Mouse (Mus musculus) liver, adult 2 months (tissue): ENCODE measurements at regions not wholly inside any gene's neighbourhood (a gene's known extent, or its start where the extent isn't known, plus 50 kb on each side); places are given as distances from the start of the nearest gene placed in this dataset.

Experiments used
- DNase-seq: peaks from one replicate; pipeline ENCODE4 v3.0.0-alpha.2; 2011; ENCODE audit warnings: low read depth, low spot score; ENCODE audit errors: extremely low read depth
- H3K27ac ChIP-seq: fragments of 200-500 bp; replicated peaks from 2 replicates; pipeline ENCODE4 v1.5.1; 2012; ENCODE audit warnings: low read depth, mild to moderate bottlenecking, control low read depth, inconsistent platforms, low read length; ENCODE audit not compliant: insufficient read depth
- H3K27me3 ChIP-seq: fragments of 200-500 bp; 2 replicates; pipeline ENCODE4 v1.6.1; 2012; ENCODE audit warnings: mild to moderate bottlenecking, moderate library complexity, low read length, inconsistent platforms; ENCODE audit not compliant: control insufficient read depth, insufficient read depth
- H3K36me3 ChIP-seq: fragments of 200-500 bp; 2 replicates; pipeline ENCODE4 v1.6.1; 2012; ENCODE audit warnings: low read length, inconsistent platforms; ENCODE audit not compliant: control insufficient read depth, insufficient read depth
- H3K4me1 ChIP-seq: fragments of 200-500 bp; 2 replicates; pipeline ENCODE4 v1.6.1; 2011; ENCODE audit warnings: low read length; ENCODE audit not compliant: control insufficient read depth, insufficient read depth
- H3K4me3 ChIP-seq: fragments of 200-500 bp; 2 replicates; pipeline ENCODE4 v1.5.1; 2011; ENCODE audit warnings: low read depth, mild to moderate bottlenecking, control low read depth, low read length, moderate library complexity; ENCODE audit not compliant: insufficient read depth
- H3K79me2 ChIP-seq: fragments of 200-500 bp; 2 replicates; pipeline ENCODE4 v1.6.1; 2012; ENCODE audit warnings: inconsistent platforms, mild to moderate bottlenecking, low read length, moderate library complexity; ENCODE audit not compliant: control insufficient read depth, insufficient read depth
- H3K9ac ChIP-seq: fragments of 200-500 bp; 2 replicates; pipeline ENCODE4 v1.6.1; 2012; ENCODE audit warnings: low read depth, mild to moderate bottlenecking, control low read depth, inconsistent platforms, low read length
- CTCF ChIP-seq: fragments of 200-500 bp; IDR thresholded peaks from 2 replicates; pipeline ENCODE4 v1.5.1; 2011; ENCODE audit warnings: low read depth, low read length, control low read depth
- POLR2A ChIP-seq: fragments of 200-500 bp; IDR thresholded peaks from 2 replicates; pipeline ENCODE4 v1.6.1; 2011; ENCODE audit warnings: low read length, control low read depth; ENCODE audit not compliant: insufficient read depth; ENCODE audit errors: extremely low read depth
- WGBS: fragments of 180-500 bp; shearing (Covaris S2); methylation state at CpG from one replicate; pipeline ENCODE4 v1.1.7; 2018; 5-methylcytosine and 5-hydroxymethylcytosine counted together

GRCm38 (mm10) chr3:133754006-133754910, 209.3 kb upstream of the Tet2 start:
- 78% methylated on average over 14 of the region's 14 CpGs for WGBS
- Histone ChIP-seq H3K27ac (no peak overlapping the region), H3K4me1 (peaks cover 8% of the 10 kb centered on the region), H3K79me2 (no peaks in the 10 kb centered on the region), H3K27me3 (no peaks in the 10 kb centered on the region), H3K4me3 (no peak overlapping the region), H3K9ac (no peak overlapping the region), H3K36me3 (no peaks in the 10 kb centered on the region)
- no peak for DNase-seq
- no peak for TF ChIP-seq CTCF
- no peak for TF ChIP-seq POLR2A

- no peak overlapping the region for H3K9ac ChIP-seq
- H3K36me3 ChIP-seq, result no peaks in the 10 kb centered on the region
- peaks cover 9% of the 10 kb centered on the region for H3K4me1 ChIP-seq
- 42% methylated on average over 3 of the region's 3 CpGs for WGBS
- no peak overlapping the region for H3K27ac ChIP-seq
- no peak overlapping the region for H3K4me3 ChIP-seq
- no peaks in the 10 kb centered on the region for H3K79me2 ChIP-seq
- no peaks in the 10 kb centered on the region for H3K27me3 ChIP-seq
- no peak for DNase-seq
- TF ChIP-seq CTCF, result no peak
- no peak for TF ChIP-seq POLR2A
Measured at GRCm38 (mm10) chr3:133754911-133755259, 209.9 kb upstream of the Tet2 start.

GRCm38 (mm10) chr3:133757756-133758420, 212.9 kb upstream of the Tet2 start:
- H3K4me1 ChIP-seq, result peaks cover 5% of the 10 kb centered on the region
- no peaks in the 10 kb centered on the region for H3K27me3 ChIP-seq
- H3K9ac ChIP-seq, result no peak overlapping the region
- DNase-seq, result no peak
- WGBS, result 64% methylated on average over 12 of the region's 12 CpGs
- H3K4me3 ChIP-seq, result no peak overlapping the region
- no peaks in the 10 kb centered on the region for H3K79me2 ChIP-seq
- no peak overlapping the region for H3K27ac ChIP-seq
- TF ChIP-seq CTCF, result no peak
- no peak for TF ChIP-seq POLR2A
- no peaks in the 10 kb centered on the region for H3K36me3 ChIP-seq

- TF ChIP-seq CTCF, result no peak
- TF ChIP-seq POLR2A, result no peak
- 35% methylated on average over 4 of the region's 4 CpGs for WGBS
- H3K36me3 ChIP-seq, result no peaks in the 10 kb centered on the region
- no peak overlapping the region for H3K4me3 ChIP-seq
- no peaks in the 10 kb centered on the region for H3K27me3 ChIP-seq
- peaks cover 5% of the 10 kb centered on the region for H3K4me1 ChIP-seq
- no peak for DNase-seq
- H3K9ac ChIP-seq, result no peak overlapping the region
- H3K27ac ChIP-seq, result no peak overlapping the region
- H3K79me2 ChIP-seq, result no peaks in the 10 kb centered on the region
Measured at GRCm38 (mm10) chr3:133758421-133758820, 213.5 kb upstream of the Tet2 start.

- no peak overlapping the region for H3K4me3 ChIP-seq
- H3K36me3 ChIP-seq, result no peaks in the 10 kb centered on the region
- peak overlapping the region; percentile 70 for H3K27ac ChIP-seq
- peaks cover 5% of the 10 kb centered on the region for H3K4me1 ChIP-seq
- 15% methylated on average over 2 of the region's 2 CpGs for WGBS
- DNase-seq, result peak; percentile 52
- TF ChIP-seq CTCF (no peak), POLR2A (no peak)
- H3K27me3 ChIP-seq, result no peaks in the 10 kb centered on the region
- no peaks in the 10 kb centered on the region for H3K79me2 ChIP-seq
- no peak overlapping the region for H3K9ac ChIP-seq
Measured at GRCm38 (mm10) chr3:133759611-133760010, 214.7 kb upstream of the Tet2 start.

- H3K27ac ChIP-seq, result no peak overlapping the region
- no peaks in the 10 kb centered on the region for H3K36me3 ChIP-seq
- H3K4me3 ChIP-seq, result no peak overlapping the region
- no peak for DNase-seq
- no peak overlapping the region for H3K9ac ChIP-seq
- peaks cover 5% of the 10 kb centered on the region for H3K4me1 ChIP-seq
- 94% methylated on average over 1 of the region's 1 CpGs for WGBS
- no peaks in the 10 kb centered on the region for H3K79me2 ChIP-seq
- H3K27me3 ChIP-seq, result no peaks in the 10 kb centered on the region
- no peak for TF ChIP-seq POLR2A
- no peak for TF ChIP-seq CTCF
Measured at GRCm38 (mm10) chr3:133760221-133760620, 215.3 kb upstream of the Tet2 start.
